Mouse (Mus musculus) stomach, embryonic 14.5 days (tissue): ENCODE measurements around the gene Srpx. TPM values are rescaled to one million over a fixed set of nuclear protein-coding genes. Genes with fewer than 3 reads are reported as not detected.

Experiments used
- ATAC-seq: fragments of 200-750 bp; cut with Nextera tagmentation; 2 replicates; pipeline ENCODE4 v1.8.0; 2017; ENCODE audit warnings: low read depth, moderate TSS enrichment; ENCODE audit not compliant: insufficient number of reproducible peaks, insufficient read depth, low FRiP score
- H3K27ac ChIP-seq: fragments of 300-500 bp; sonication (generic); 2 replicates; pipeline ENCODE4 v1.5.1; 2014; ENCODE audit warnings: mild to moderate bottlenecking, low read length, moderate library complexity, mixed read lengths
- H3K27me3 ChIP-seq: fragments of 300-500 bp; sonication (generic); 2 replicates; pipeline ENCODE4 v1.6.1; 2014; ENCODE audit warnings: low read length, control low read depth, mixed read lengths; ENCODE audit not compliant: control insufficient read depth, insufficient read depth
- H3K36me3 ChIP-seq: fragments of 300-500 bp; sonication (generic); 2 replicates; pipeline ENCODE4 v1.6.1; 2014; ENCODE audit warnings: mild to moderate bottlenecking, control low read depth, low read length, moderate library complexity, mixed read lengths; ENCODE audit not compliant: control insufficient read depth, insufficient read depth
- H3K4me1 ChIP-seq: fragments of 300-500 bp; sonication (generic); 2 replicates; pipeline ENCODE4 v1.6.1; 2014; ENCODE audit warnings: low read length, control low read depth, mixed read lengths; ENCODE audit not compliant: control insufficient read depth, insufficient read depth
- H3K4me2 ChIP-seq: fragments of 300-500 bp; sonication (generic); replicated peaks from 2 replicates; pipeline ENCODE4 v1.6.1; 2014; ENCODE audit warnings: low read depth, low read length, control low read depth
- H3K4me3 ChIP-seq: fragments of 300-500 bp; sonication (generic); 2 replicates; pipeline ENCODE4 v1.5.1; 2014; ENCODE audit warnings: low read depth, low read length, control low read depth
- H3K9ac ChIP-seq: fragments of 300-500 bp; sonication (generic); replicated peaks from 2 replicates; pipeline ENCODE4 v1.6.1; 2014; ENCODE audit warnings: low read depth, mild to moderate bottlenecking, control low read depth, low read length, moderate library complexity, mixed read lengths
- H3K9me3 ChIP-seq: fragments of 300-500 bp; sonication (generic); 2 replicates; pipeline ENCODE4 v1.6.1; 2016; ENCODE audit warnings: low read depth, low read length, control low read depth; ENCODE audit not compliant: control insufficient read depth
- WGBS: fragments of 180-500 bp; shearing (Covaris S2); extraction: QIAGEN DNeasy Blood & Tissue Kit; methylation state at CpG from one replicate; pipeline ENCODE4 v1.1.7; 2014; 5-methylcytosine and 5-hydroxymethylcytosine counted together
- polyA plus RNA-seq: library from polyadenylated mRNA; unstranded; fragments of >200 nt; fragmentation: Nextera tagmentation; extraction: Ambion mirVana; gene quantifications from 2 replicates; pipeline ENCODE4 v1.2.1, GENCODE M21; 2014

Srpx gene
- polyA plus RNA-seq = 22.0 and 24.8 TPM in 2 replicates

GRCm38 (mm10) chrX:10117065-10117719 lies at the start of gene Srpx:
Gene Srpx (minus strand): TSS chrX:10117709.
- peak; percentile 18; the same call in 1 of the 2 replicates for ATAC-seq
- WGBS = 16% methylated on average over 19 of the region's 19 CpGs
- no peak within 1 kb of the TSS for H3K27ac ChIP-seq

DNA sequence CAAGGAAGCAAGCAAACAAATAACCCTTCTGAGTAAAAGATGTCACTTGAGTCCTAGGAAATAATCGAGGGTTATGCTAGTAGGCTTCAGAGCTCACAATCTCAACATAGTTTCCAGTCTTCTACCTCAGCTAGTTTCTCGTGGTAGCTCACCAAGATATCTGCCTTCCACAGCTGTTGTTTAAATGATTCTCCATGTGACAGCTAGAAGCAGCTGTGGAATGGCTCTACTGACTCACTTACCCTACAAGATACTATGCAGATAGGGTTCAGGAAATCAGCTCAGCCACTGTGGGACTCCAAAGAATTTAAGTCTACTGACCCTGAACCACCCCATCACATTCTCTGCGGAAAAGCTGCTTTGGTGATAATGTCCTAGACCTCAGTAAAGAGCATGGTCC lies 34.9 kb upstream of the Srpx start:
- no peak for ATAC-seq
- Histone ChIP-seq H3K4me3 (no peak overlapping the region), H3K27ac (no peak overlapping the region), H3K36me3 (no peaks in the 10 kb centered on the region), H3K9ac (no peak overlapping the region), H3K27me3 (no peaks in the 10 kb centered on the region), H3K4me2 (no peak overlapping the region), H3K4me1 (no peaks in the 10 kb centered on the region), H3K9me3 (no peaks in the 10 kb centered on the region)
- WGBS = 79% methylated on average over 3 of the region's 3 CpGs

More at GRCm38 (mm10) chrX:10117065-10117719, at the start of gene Srpx:
- Histone ChIP-seq H3K36me3 (no peaks in the 10 kb centered on the region), H3K4me1 (no peaks in the 10 kb centered on the region), H3K27me3 (no peaks in the 10 kb centered on the region), H3K4me3 (peak within 1 kb of the TSS; percentile 32), H3K9ac (peak within 1 kb of the TSS; percentile 21; the same call in 1 of the 2 replicates), H3K9me3 (no peaks in the 10 kb centered on the region), H3K4me2 (peak within 1 kb of the TSS; percentile 53)

DNA sequence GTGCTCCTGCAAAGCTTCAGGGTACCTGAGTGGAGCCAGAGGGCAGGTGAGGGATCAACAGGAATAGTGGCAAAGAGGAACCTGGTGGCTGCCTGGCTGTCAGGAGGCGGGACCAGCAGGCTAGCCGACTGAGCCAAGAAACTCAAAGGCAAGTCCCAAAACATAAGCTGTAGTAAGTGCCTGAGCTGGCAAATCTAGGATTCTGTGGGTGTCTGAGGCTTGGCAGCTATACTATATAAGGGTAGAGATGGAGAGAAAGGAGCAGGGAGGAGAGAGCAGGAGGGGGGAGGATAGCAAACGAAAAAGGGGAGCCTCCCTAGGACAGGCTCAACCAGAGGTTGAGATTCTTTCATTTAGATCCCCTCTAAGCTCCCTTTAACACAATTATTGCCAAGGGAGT lies 1.7 kb downstream of the Srpx start:
- 45% methylated on average over 3 of the region's 3 CpGs for WGBS

GRCm38 (mm10) chrX:10110736-10111135 lies 6.8 kb downstream of the Srpx start:
- H3K27ac ChIP-seq = no peak overlapping the region
- no peak overlapping the region for H3K4me2 ChIP-seq
- no peak overlapping the region for H3K4me3 ChIP-seq
- WGBS = 59% methylated on average over 1 of the region's 1 CpGs
- no peaks in the 10 kb centered on the region for H3K36me3 ChIP-seq
- no peaks in the 10 kb centered on the region for H3K4me1 ChIP-seq
- no peaks in the 10 kb centered on the region for H3K27me3 ChIP-seq
- no peak overlapping the region for H3K9ac ChIP-seq
- no peaks in the 10 kb centered on the region for H3K9me3 ChIP-seq
- ATAC-seq = no peak

More for the DNA sequence above, 1.7 kb downstream of the Srpx start:
- no peaks in the 10 kb centered on the region for H3K4me1 ChIP-seq
- H3K4me3 ChIP-seq = no peak overlapping the region
- no peaks in the 10 kb centered on the region for H3K36me3 ChIP-seq
- H3K27ac ChIP-seq = no peak overlapping the region
- H3K9ac ChIP-seq = no peak overlapping the region
- ATAC-seq = no peak
- H3K27me3 ChIP-seq = no peaks in the 10 kb centered on the region
- no peak overlapping the region for H3K4me2 ChIP-seq
- no peaks in the 10 kb centered on the region for H3K9me3 ChIP-seq

- Histone ChIP-seq H3K4me2 (no peak overlapping the region), H3K4me3 (no peak overlapping the region), H3K27me3 (no peaks in the 10 kb centered on the region), H3K4me1 (no peaks in the 10 kb centered on the region), H3K9ac (no peak overlapping the region), H3K9me3 (no peaks in the 10 kb centered on the region), H3K36me3 (no peaks in the 10 kb centered on the region), H3K27ac (no peak overlapping the region)
- ATAC-seq = no peak
- WGBS = 60% methylated on average over 4 of the region's 4 CpGs
Observed at GRCm38 (mm10) chrX:10108558-10108957, 9.0 kb downstream of the Srpx start.

- Histone ChIP-seq H3K36me3 (no peaks in the 10 kb centered on the region), H3K27me3 (no peaks in the 10 kb centered on the region), H3K27ac (no peak overlapping the region), H3K4me3 (no peak overlapping the region), H3K4me2 (no peak overlapping the region), H3K9me3 (no peaks in the 10 kb centered on the region), H3K9ac (no peak overlapping the region), H3K4me1 (no peaks in the 10 kb centered on the region)
- WGBS = 47% methylated on average over 5 of the region's 5 CpGs
- ATAC-seq = no peak
Observed at GRCm38 (mm10) chrX:10105475-10105874, 12.0 kb downstream of the Srpx start.

- no peaks in the 10 kb centered on the region for H3K4me1 ChIP-seq
- H3K27ac ChIP-seq = no peak overlapping the region
- no peak overlapping the region for H3K4me2 ChIP-seq
- H3K27me3 ChIP-seq = no peaks in the 10 kb centered on the region
- WGBS = 89% methylated on average over 1 of the region's 1 CpGs
- H3K9me3 ChIP-seq = no peaks in the 10 kb centered on the region
- H3K36me3 ChIP-seq = no peaks in the 10 kb centered on the region
- no peak for ATAC-seq
- no peak overlapping the region for H3K9ac ChIP-seq
- no peak overlapping the region for H3K4me3 ChIP-seq
Observed at GRCm38 (mm10) chrX:10102739-10103138, 14.8 kb downstream of the Srpx start.

DNA sequence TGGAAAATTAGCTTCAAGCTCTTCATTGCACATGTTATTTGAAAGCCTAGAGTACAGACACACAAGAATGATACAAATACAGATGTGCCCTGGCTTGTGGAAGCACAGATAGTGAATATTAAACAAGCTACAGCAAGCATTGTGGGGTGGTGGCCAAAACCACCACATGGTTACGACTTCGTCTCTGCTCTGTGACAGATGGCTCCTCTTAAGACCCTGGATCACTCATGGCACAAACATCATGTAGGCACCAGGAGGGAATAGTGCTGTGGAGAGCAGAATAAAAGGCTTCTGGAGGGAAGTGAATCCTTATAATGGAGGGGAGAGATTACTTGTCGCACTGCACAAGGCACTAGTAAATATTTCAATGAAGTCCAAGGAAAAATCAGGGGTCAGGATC lies 21.7 kb downstream of the Srpx start:
- Histone ChIP-seq H3K4me2 (no peak overlapping the region), H3K9me3 (no peaks in the 10 kb centered on the region), H3K9ac (no peak overlapping the region), H3K27ac (no peak overlapping the region), H3K4me3 (no peak overlapping the region), H3K27me3 (no peaks in the 10 kb centered on the region), H3K4me1 (no peaks in the 10 kb centered on the region), H3K36me3 (no peaks in the 10 kb centered on the region)
- ATAC-seq = no peak
- WGBS = 70% methylated on average over 3 of the region's 3 CpGs

DNA sequence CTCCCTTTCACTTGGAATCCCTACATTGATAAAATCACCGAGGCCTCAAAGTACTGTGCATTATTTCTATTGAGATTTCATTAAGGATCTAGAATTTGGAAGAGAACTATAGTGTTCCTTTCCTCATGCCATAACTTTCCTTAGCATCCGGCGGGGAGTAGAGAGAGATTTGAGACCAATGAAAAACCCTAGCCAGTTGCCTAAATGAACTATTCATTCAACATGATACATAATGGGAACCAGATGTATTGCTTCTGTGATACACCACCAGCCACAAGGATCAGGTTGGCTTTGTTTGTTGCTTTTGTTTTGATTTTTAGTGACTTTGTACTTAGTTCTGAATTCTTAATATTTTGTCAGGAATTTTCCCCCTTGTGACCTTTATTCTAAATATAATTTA lies 37.1 kb downstream of the Srpx start:
- Histone ChIP-seq H3K4me2 (no peak overlapping the region), H3K4me1 (no peaks in the 10 kb centered on the region), H3K27ac (no peak overlapping the region), H3K9me3 (no peaks in the 10 kb centered on the region), H3K36me3 (no peaks in the 10 kb centered on the region), H3K27me3 (no peaks in the 10 kb centered on the region), H3K4me3 (no peak overlapping the region), H3K9ac (no peak overlapping the region)
- no peak for ATAC-seq
- WGBS = 87% methylated on average over 3 of the region's 3 CpGs
